Mouse (Mus musculus) right cerebral cortex, postnatal 10 days (tissue): ENCODE measurements around the gene Dennd6a.
A peak's percentile ranks its signal among the peaks of the same experiment; 100 is the strongest.
"Not testable (repeated sequence)": the region's sequence is repeated elsewhere in the genome, so short reads cannot be mapped to it uniquely, and the experiment has no call there.

Experiments used
- DNase-seq, 2 experiments: peaks; one replicate each; pipeline ENCODE4 v3.0.0; 2021; ENCODE audit warnings: low spot score in 2 of 2

The Dennd6a gene

GRCm38 (mm10) chr14:26573556-26573955, at the start of gene Dennd6a:
TSS of gene Dennd6a (plus strand) at chr14:26573856.
- DNase-seq, result not testable (repeated sequence)

DNA sequence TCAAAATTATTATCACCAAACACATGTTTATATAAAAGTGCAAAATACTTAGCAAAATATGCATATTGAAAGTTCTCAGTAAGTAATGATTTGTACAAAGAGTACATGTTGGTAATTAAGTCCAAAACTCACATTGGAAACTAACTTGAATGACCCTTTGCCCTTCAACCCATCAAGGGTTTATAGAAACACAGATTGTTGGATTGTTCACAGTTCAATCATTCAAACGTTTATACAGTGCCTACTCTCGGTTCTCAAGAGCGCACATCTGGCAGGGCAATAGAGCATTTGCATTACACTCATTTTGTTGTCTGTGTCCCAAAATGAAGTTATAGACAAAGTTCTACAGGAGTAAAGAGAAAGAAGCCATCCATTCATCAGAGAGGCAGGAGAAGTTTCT, 47.7 kb upstream of the Dennd6a start:
- no peak for DNase-seq

GRCm38 (mm10) chr14:26528296-26528695, 45.4 kb upstream of the Dennd6a start:
- DNase-seq, result no peak

- DNase-seq, result no peak
Observed at GRCm38 (mm10) chr14:26530350-26530749, 43.3 kb upstream of the Dennd6a start.

DNA sequence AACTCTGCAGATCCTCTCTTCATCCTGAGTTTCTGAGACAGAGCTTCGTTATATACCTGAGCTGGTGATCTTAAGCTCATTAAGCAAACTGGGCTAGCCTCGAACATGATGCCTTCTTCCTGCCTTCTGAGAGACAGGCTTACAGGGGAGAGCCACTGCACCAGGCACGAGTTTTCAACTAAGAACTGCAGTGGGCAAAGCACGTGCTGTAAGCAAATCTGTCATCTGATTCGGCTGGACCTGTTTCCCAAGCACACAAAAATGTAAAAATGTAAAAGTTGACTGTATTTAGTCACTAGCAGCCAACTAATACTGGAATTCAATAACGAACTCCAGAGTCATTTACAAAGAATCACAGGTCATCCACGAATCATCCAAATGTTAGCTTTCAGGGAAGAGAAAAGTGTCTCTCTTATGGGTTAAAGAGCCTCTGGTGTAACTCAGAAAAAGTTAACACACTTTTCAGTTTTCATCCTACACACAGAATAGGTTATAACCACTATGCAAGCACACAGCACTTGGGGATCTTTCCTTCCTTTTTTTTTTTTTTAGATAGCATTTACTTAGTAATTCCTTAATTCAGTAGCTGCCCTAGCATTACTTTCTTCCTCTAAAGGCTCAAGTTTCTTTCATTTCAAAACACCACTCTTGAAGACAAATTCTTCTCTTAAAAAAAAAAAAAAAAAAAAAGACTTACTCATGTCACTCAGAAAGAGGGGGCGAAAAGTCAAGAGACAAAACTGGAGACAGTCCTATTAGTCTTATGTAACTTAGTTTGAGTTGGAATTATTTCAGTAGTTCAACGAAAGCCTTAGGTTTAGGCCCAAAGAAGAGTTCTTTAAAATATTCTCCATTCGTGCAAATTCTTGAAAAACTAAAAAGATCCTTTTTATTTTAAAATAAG, 42.0 kb upstream of the Dennd6a start:
- no peak for DNase-seq

- no peak for DNase-seq
Observed at GRCm38 (mm10) chr14:26532752-26533151, 40.9 kb upstream of the Dennd6a start.

GRCm38 (mm10) chr14:26533267-26533666, 40.4 kb upstream of the Dennd6a start:
- peak in 1 of 2 experiments; percentile 46 for DNase-seq

- peak; percentile 50 to 62 for DNase-seq
Observed at GRCm38 (mm10) chr14:26533821-26534756, 39.6 kb upstream of the Dennd6a start.

GRCm38 (mm10) chr14:26534757-26535479, 38.7 kb upstream of the Dennd6a start, which contains the start of gene Slmap:
TSS of gene Slmap (minus strand) at chr14:26534931.
- peak; percentile 99 to 100 for DNase-seq

DNA sequence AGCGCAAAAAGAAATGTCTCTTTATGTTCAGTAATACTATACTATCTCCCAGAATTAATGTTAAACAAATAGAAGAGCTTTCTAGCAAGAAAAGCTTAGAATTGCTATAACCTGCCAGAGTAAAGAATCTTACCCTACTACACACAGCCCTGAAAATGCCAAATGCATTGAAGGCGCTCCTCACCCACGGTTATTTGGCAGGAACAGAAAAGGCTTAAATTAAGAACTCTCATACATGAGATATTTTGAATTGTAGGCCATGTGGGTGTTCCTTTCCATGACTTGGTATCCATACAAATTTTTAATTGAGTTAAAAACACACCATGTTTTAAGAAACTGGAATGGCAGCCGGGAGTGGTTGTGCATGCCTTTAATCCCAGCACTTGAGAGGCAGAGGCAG, 34.4 kb upstream of the Dennd6a start:
- peak in 1 of 2 experiments; percentile 44 for DNase-seq

DNA sequence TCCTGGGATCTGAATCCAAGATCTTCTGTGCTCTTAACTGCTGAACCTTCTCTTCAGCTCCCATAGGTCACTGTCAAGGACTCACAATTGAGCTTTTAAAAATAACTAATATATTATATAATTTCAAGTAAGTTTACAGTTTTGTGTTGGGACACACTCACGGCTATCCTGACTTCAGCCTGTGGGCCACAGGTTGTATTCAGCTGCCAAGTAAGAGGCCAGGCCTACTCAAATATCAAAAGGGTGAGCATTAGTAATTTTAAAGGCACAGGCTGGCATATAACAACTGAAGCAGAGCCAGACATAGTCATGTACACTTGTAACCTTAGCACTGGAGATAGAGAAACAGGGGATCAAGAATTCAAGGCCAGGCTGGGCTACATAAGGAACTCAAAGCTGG, 33.1 kb upstream of the Dennd6a start:
- DNase-seq, result no peak

GRCm38 (mm10) chr14:26542136-26542535, 31.5 kb upstream of the Dennd6a start:
- DNase-seq, result no peak

DNA sequence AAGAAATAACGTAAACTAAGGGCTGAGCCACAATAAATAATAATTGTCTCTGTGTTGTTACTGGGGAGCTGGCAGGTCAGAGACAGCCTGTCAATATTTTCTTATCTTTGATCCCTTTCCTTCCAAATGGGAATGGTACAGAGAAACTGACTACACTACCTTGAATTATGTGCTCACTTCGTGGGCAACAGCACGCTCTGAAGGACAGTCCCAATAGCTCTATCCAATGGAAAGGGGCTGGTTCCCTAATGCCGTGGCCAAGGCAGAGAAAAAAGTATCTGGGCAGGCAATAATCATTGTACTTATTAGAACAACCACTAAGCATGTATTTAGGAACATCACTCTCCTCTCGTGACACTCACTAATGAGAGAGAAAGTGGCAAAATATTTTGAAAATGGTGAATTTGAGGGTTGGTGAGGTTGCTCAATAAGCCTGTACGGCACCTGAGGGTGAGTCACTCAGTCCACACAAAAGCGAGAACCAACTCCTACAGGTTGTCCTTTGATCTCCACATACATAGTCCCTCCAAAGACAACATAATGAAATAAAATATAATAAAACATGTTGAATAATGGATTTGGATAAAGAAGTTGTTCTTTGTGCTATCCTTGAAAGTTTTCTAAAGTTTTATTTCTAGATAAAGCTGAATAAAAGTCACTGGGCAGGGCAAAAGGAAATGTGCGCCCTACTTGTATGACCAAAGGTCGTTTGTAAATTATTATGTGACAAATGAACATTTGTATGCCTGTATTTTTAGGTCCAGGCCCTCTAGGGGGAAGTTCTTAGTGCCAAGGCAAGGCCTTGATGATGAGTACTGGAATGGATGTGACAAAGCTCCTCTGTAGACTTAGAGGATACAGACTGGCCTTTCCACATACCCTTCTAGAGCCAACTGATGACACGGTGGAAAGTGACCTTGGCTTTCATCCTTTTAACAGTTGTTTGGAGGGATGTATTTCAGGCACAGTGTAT, 25.9 kb upstream of the Dennd6a start:
- no peak for DNase-seq

GRCm38 (mm10) chr14:26550712-26551111, 22.9 kb upstream of the Dennd6a start:
- DNase-seq, result no peak

DNA sequence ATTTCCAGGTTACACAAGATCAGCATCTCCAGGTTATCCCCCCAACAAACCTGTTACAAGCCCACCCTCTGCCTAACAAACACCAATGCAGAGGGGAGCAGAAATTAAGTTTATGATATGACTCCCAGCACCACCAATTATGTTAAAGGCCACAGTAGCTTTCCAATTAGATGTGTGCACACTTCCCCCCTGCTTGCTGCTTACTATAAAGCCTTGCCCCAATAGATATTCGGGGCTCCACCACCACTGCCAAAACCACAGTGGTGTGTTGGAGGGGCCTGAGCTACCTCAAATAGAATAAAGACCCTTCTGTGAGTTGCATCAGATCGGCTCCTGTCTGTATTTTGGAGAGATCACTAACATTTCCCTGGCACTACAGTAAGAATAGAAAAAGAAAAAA, 21.2 kb upstream of the Dennd6a start:
- no peak for DNase-seq

GRCm38 (mm10) chr14:26552853-26553252, 20.8 kb upstream of the Dennd6a start:
- no peak for DNase-seq

GRCm38 (mm10) chr14:26557581-26557980, 16.1 kb upstream of the Dennd6a start:
- no peak for DNase-seq

GRCm38 (mm10) chr14:26558536-26558935, 15.1 kb upstream of the Dennd6a start:
- peak in 1 of 2 experiments; percentile 38 for DNase-seq

DNA sequence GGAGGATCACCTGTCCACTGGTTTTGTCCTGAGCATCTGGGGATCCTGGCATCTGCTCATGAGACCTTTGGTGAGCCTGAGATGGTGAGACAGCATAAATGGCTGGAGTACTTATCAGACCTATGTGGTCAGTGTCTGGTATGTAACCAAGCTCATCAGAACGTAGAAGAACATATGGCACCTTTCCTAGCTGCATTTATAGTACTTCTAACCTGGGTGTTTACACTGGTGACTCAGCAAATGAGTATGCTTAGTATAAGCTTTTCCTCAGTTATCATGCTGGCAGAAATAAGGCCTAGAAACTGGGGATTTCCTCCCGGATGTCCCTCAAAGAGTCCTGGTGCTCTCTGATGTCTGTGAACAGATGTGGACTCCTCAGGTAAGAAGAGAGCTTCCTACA, 11.4 kb upstream of the Dennd6a start:
- no peak for DNase-seq

GRCm38 (mm10) chr14:26569880-26570279, 3.8 kb upstream of the Dennd6a start:
- no peak for DNase-seq
